Mouse (Mus musculus): ENCODE data around the gene Fer1l4. TPM values are rescaled to one million over a fixed set of nuclear protein-coding genes. Genes with fewer than 3 reads are reported as not detected.

Fer1l4 gene
- 52.4 and 63.6 TPM in 2 replicates for polyA plus RNA-seq (2012; rRNA removed)

GRCm38 (mm10) chr2:156052816-156053215 lies at the start of gene Fer1l4:
TSS of gene Fer1l4 (minus strand) at chr2:156052947.

GRCm38 (mm10) chr2:156065099-156066041 lies 12.6 kb upstream of the Fer1l4 start, which contains the start of gene Spag4:
TSS of gene Spag4 (plus strand) at chr2:156065175.

GRCm38 (mm10) chr2:156007888-156008532 lies 44.7 kb downstream of the Fer1l4 start, which contains the start of the genes 6430550D23Rik and Ergic3:
TSS of gene 6430550D23Rik (minus strand) at chr2:156007977.
TSS of gene Ergic3 (plus strand) at chr2:156008045.

Other genes with a start within 250 kb of the Fer1l4 start
- 39.1 and 88.0 TPM in 2 replicates for gene BC029722, start 233.5 kb downstream of the Fer1l4 start, polyA plus RNA-seq (2012; rRNA removed)
- 175 and 188 TPM in 2 replicates for gene Eif6, start 226.0 kb downstream of the Fer1l4 start, polyA plus RNA-seq (2012; rRNA removed)
- gene Fam83c, start 218.1 kb downstream of the Fer1l4 start, polyA plus RNA-seq (2012; rRNA removed) = 8.5 and 10.6 TPM in 2 replicates
- 4.6 and 7.1 TPM in 2 replicates for gene Uqcc1, start 122.6 kb downstream of the Fer1l4 start, polyA plus RNA-seq (2012; rRNA removed)
- gene Gm15557, start 112.2 kb downstream of the Fer1l4 start, polyA plus RNA-seq (2012; rRNA removed) = not detected in 2 replicates
- gene Gdf5, start 107.6 kb downstream of the Fer1l4 start, polyA plus RNA-seq (2012; rRNA removed) = 0.39 and 0.54 TPM in 2 replicates
- gene Cep250, start 96.5 kb downstream of the Fer1l4 start, polyA plus RNA-seq (2012; rRNA removed) = 1.7 and 1.9 TPM in 2 replicates
- 0.34 and 0.77 TPM in 2 replicates for gene 6430550D23Rik, start 45.0 kb downstream of the Fer1l4 start, polyA plus RNA-seq (2012; rRNA removed)
- gene Ergic3, start 44.9 kb downstream of the Fer1l4 start, polyA plus RNA-seq (2012; rRNA removed) = 112 and 123 TPM in 2 replicates
- gene Spag4, start 12.2 kb upstream of the Fer1l4 start, polyA plus RNA-seq (2012; rRNA removed) = 2.2 and 2.8 TPM in 2 replicates
- gene Cpne1, start 59.0 kb upstream of the Fer1l4 start, polyA plus RNA-seq (2012; rRNA removed) = 27.6 and 30.8 TPM in 2 replicates
- 1.9 and 2.9 TPM in 2 replicates for gene Rbm12, start 59.0 kb upstream of the Fer1l4 start, polyA plus RNA-seq (2012; rRNA removed)
- gene Gm28036, start 74.1 kb upstream of the Fer1l4 start, polyA plus RNA-seq (2012; rRNA removed) = 0.05 TPM in 1 of 2 replicates, not detected in the other
- gene Romo1, start 91.1 kb upstream of the Fer1l4 start, polyA plus RNA-seq (2012; rRNA removed) = 122 and 216 TPM in 2 replicates
- 27.7 and 34.3 TPM in 2 replicates for gene Nfs1, start 91.2 kb upstream of the Fer1l4 start, polyA plus RNA-seq (2012; rRNA removed)
- gene Rbm39, start 127.3 kb upstream of the Fer1l4 start, polyA plus RNA-seq (2012; rRNA removed) = 18.8 and 20.8 TPM in 2 replicates
- 2.2 and 3.5 TPM in 2 replicates for gene Phf20, start 143.5 kb upstream of the Fer1l4 start, polyA plus RNA-seq (2012; rRNA removed)